Mouse (Mus musculus): Measurements from ENCODE around the gene Dcaf5. TPM values are rescaled to one million over a fixed set of nuclear protein-coding genes. Genes with fewer than 3 reads are reported as not detected.

Dcaf5 gene
- polyA plus RNA-seq, 1 experiment from 2014 or later: 21.9 TPM

- Histone ChIP-seq H3K27ac (no peak overlapping the region), H3K4me3 (replicated peaks) (no peak overlapping the region), H3K27me3 (peaks cover 3% of the 10 kb centered on the region; the same call in 1 of the 2 replicates), H3K9ac (no peak overlapping the region), H3K9me3 (no peaks in the 10 kb centered on the region), H3K4me1 (no peaks in the 10 kb centered on the region), H3K36me3 (replicated peaks) (no peaks in the 10 kb centered on the region), H3K4me2 (no peak overlapping the region)
- ATAC-seq (ENCODE audit: low FRiP score): no peak
- 89% methylated on average over 9 of the region's 9 CpGs for WGBS
Measured at GRCm38 (mm10) chr12:80444525-80445109, 8.2 kb upstream of the Dcaf5 start.

DNA sequence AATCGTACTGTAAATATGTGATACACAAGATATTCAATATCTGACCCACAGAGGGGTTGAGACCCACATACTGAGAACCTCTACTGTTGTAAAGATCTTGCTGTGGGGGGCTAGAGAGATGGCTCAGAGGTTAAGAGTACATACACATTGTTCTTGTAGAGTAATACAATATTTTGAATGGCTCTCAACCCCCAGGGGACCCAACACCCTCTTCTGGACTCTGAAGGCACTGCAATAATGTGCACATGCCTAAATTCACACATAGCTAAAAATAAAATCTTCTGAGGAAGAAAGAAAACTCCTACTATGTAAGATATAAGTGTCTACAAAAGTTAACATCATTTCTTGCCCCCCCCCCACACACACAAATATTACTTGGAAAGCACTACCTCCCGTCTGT, 4.6 kb upstream of the Dcaf5 start:
- WGBS: 76% methylated on average over 2 of the region's 2 CpGs
- no peak overlapping the region for H3K4me2 ChIP-seq

GRCm38 (mm10) chr12:80437051-80437675, 762 bp upstream of the Dcaf5 start:
- peak overlapping the region; percentile 75 for H3K4me2 ChIP-seq
- H3K4me1 ChIP-seq: peaks cover 25% of the 10 kb centered on the region
- no peaks in the 10 kb centered on the region for H3K36me3 ChIP-seq (replicated peaks)
- peak overlapping the region; percentile 90 for H3K9ac ChIP-seq
- H3K4me3 ChIP-seq (replicated peaks): peak overlapping the region; percentile 79
- no peaks in the 10 kb centered on the region for H3K27me3 ChIP-seq
- ATAC-seq (ENCODE audit: low FRiP score): no peak
- H3K27ac ChIP-seq: peak overlapping the region; percentile 97
- H3K9me3 ChIP-seq: no peaks in the 10 kb centered on the region
- 23% methylated on average over 4 of the region's 4 CpGs for WGBS

More for the DNA sequence above, 4.6 kb upstream of the Dcaf5 start:
- H3K9me3 ChIP-seq: no peaks in the 10 kb centered on the region
- H3K27ac ChIP-seq: no peak overlapping the region
- no peak for ATAC-seq (ENCODE audit: low FRiP score)
- peaks cover 5% of the 10 kb centered on the region; the same call in 1 of the 2 replicates for H3K4me1 ChIP-seq
- H3K4me3 ChIP-seq (replicated peaks): no peak overlapping the region
- no peak overlapping the region for H3K9ac ChIP-seq
- no peaks in the 10 kb centered on the region for H3K27me3 ChIP-seq
- H3K36me3 ChIP-seq (replicated peaks): no peaks in the 10 kb centered on the region

- 0% methylated on average over 6 of the region's 10 CpGs for WGBS
Measured at GRCm38 (mm10) chr12:80435887-80436286, 514 bp downstream of the Dcaf5 start.

DNA sequence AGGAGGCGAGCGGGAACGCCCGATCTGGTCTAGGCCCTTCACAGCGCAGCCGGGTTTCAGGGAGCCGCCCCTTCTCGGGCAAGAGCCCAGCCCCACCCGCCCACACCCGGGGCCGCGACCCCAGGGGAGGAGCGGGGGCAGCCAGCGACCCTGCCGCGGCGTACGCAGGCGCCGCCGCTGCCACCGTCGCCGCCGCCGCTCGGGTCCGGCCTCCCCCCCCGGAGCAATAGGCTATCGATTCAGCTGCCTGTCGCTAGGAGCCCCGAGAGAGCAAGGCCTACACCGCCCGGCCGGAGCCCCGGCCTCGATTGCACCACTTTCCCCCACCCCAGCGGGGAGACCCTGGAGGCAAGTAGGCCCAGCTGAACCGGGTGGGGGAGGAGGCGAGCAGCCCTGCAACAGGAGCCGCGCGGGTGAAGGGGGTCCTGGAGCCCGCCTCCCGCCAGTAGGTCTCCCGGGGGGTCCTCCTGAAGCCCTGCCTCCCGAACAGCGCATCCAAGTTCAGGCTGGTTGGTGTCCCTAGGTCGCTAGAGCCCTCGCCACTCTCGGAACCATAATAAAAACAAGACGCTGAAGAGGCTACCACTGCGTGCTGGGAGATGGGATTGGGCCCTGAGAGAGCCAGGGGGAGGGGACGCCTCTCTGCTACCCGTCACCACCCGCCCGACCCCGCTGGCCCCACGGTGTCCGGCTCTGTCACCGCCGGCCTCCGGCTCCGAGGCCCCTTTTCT, 1.3 kb downstream of the Dcaf5 start:
- Histone ChIP-seq H3K36me3 (replicated peaks) (no peaks in the 10 kb centered on the region; the same call in 1 of the 2 replicates), H3K9me3 (no peaks in the 10 kb centered on the region), H3K4me1 (peaks cover 25% of the 10 kb centered on the region), H3K27ac (peak overlapping the region; percentile 97), H3K4me3 (replicated peaks) (peak overlapping the region; percentile 79), H3K27me3 (no peaks in the 10 kb centered on the region), H3K9ac (peak overlapping the region; percentile 90), H3K4me2 (peak overlapping the region; percentile 75)
- peak; percentile 74 for ATAC-seq (ENCODE audit: low FRiP score)
- WGBS: under 1% methylated on average over 60 of the region's 64 CpGs

More at GRCm38 (mm10) chr12:80435887-80436286, 514 bp downstream of the Dcaf5 start:
- peak overlapping the region; percentile 90 for H3K9ac ChIP-seq
- H3K9me3 ChIP-seq: no peaks in the 10 kb centered on the region
- peak overlapping the region; percentile 79 for H3K4me3 ChIP-seq (replicated peaks)
- peaks cover 25% of the 10 kb centered on the region for H3K4me1 ChIP-seq
- H3K27ac ChIP-seq: peak overlapping the region; percentile 97
- no peaks in the 10 kb centered on the region for H3K27me3 ChIP-seq
- ATAC-seq (ENCODE audit: low FRiP score): peak; percentile 33
- H3K4me2 ChIP-seq: peak overlapping the region; percentile 75
- H3K36me3 ChIP-seq (replicated peaks): no peaks in the 10 kb centered on the region; the same call in 1 of the 2 replicates

DNA sequence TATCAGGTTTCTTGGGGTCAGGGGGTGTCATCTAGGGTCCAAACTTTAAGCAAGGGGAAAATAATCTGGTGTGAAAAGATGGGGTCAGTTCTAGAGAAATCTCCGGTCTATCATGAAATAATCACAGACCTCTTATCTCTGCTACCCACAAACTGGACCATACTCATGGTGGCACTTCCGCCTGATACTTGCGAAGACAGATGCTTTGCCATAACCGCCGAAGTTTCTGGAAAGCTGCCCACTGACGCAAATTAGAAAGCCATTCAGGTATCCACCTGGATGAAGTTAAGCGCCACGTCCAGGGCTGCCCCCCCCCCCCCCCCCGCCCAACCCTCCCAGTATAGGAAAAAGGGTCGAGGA, 1.8 kb downstream of the Dcaf5 start:
- ATAC-seq (ENCODE audit: low FRiP score): no peak
- H3K9me3 ChIP-seq: no peaks in the 10 kb centered on the region
- no peaks in the 10 kb centered on the region; the same call in 1 of the 2 replicates for H3K36me3 ChIP-seq (replicated peaks)
- peak overlapping the region; percentile 97 for H3K27ac ChIP-seq
- peaks cover 25% of the 10 kb centered on the region for H3K4me1 ChIP-seq
- H3K27me3 ChIP-seq: no peaks in the 10 kb centered on the region
- peak overlapping the region; percentile 79 for H3K4me3 ChIP-seq (replicated peaks)
- WGBS: 11% methylated on average over 9 of the region's 10 CpGs
- peak overlapping the region; percentile 75 for H3K4me2 ChIP-seq
- peak overlapping the region; percentile 90 for H3K9ac ChIP-seq

DNA sequence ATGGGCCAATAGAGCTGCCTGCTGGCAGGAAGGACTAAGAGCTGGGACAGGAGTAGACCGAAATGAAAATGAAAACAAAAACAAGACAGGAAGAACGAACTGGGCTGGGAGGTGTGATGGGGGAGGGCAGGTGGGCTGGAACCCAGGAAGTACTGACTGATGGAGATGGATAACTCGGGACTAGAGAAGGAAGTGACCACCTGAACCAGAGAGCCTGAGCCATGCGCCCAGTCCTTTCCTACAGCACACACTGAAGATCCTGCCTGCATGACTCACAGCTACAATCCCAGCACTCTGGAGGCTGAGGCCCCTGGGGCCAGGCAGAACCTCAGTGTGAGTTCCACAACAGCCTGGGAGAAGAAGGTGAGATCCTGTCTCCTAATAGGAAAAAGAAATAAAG, 3.1 kb downstream of the Dcaf5 start:
- H3K9ac ChIP-seq: no peak overlapping the region
- 88% methylated on average over 4 of the region's 4 CpGs for WGBS
- no peak overlapping the region for H3K4me3 ChIP-seq (replicated peaks)
- H3K9me3 ChIP-seq: no peaks in the 10 kb centered on the region
- peaks cover 25% of the 10 kb centered on the region for H3K4me1 ChIP-seq
- ATAC-seq (ENCODE audit: low FRiP score): no peak
- no peak overlapping the region for H3K4me2 ChIP-seq
- H3K36me3 ChIP-seq (replicated peaks): peaks cover 7% of the 10 kb centered on the region; the same call in 1 of the 2 replicates
- H3K27ac ChIP-seq: no peak overlapping the region
- no peaks in the 10 kb centered on the region for H3K27me3 ChIP-seq

- Histone ChIP-seq H3K4me3 (replicated peaks) (no peak overlapping the region), H3K9me3 (no peaks in the 10 kb centered on the region), H3K36me3 (replicated peaks) (peaks cover 20% of the 10 kb centered on the region), H3K9ac (no peak overlapping the region), H3K27ac (no peak overlapping the region), H3K4me2 (no peak overlapping the region), H3K4me1 (0 out of 2 replicates have a peak, but pooled peaks cover 2% of the 10 kb centered on the region), H3K27me3 (no peaks in the 10 kb centered on the region)
- 94% methylated on average over 3 of the region's 3 CpGs for WGBS
- ATAC-seq (ENCODE audit: low FRiP score): no peak
Measured at GRCm38 (mm10) chr12:80427683-80428082, 8.7 kb downstream of the Dcaf5 start.

- no peak overlapping the region for H3K9ac ChIP-seq
- no peaks in the 10 kb centered on the region for H3K4me1 ChIP-seq
- no peak overlapping the region for H3K4me2 ChIP-seq
- peaks cover 11% of the 10 kb centered on the region; the same call in 1 of the 2 replicates for H3K9me3 ChIP-seq
- 94% methylated on average over 2 of the region's 2 CpGs for WGBS
- H3K27me3 ChIP-seq: no peaks in the 10 kb centered on the region
- H3K4me3 ChIP-seq (replicated peaks): no peak overlapping the region
- no peak overlapping the region for H3K27ac ChIP-seq
- ATAC-seq (ENCODE audit: low FRiP score): no peak
- H3K36me3 ChIP-seq (replicated peaks): peaks cover 38% of the 10 kb centered on the region
Measured at GRCm38 (mm10) chr12:80415100-80415499, 21.3 kb downstream of the Dcaf5 start.

DNA sequence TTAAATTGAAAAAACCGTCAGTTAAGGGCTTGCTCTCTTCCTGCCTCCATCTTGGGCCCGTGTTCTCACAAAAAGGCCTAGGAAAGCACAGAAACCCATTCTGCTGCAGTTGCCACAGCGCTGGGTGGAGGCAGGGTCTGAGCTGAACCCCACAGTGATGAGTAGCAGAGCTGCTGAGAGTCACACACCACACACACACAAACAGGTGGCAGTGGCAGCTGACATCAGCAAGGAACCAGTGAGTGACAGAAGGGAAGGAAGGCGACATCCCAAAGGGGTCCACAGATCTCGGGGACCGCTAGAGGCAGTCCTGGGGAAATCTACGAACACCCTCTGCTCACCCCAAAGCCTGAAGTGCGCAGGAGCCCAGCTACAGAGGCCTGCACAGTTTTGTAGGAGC, 25.5 kb downstream of the Dcaf5 start:
- H3K27me3 ChIP-seq: no peaks in the 10 kb centered on the region
- no peak overlapping the region for H3K4me3 ChIP-seq (replicated peaks)
- H3K9ac ChIP-seq: no peak overlapping the region
- no peak overlapping the region for H3K4me2 ChIP-seq
- no peak for ATAC-seq (ENCODE audit: low FRiP score)
- no peaks in the 10 kb centered on the region for H3K4me1 ChIP-seq
- peaks cover 32% of the 10 kb centered on the region for H3K36me3 ChIP-seq (replicated peaks)
- H3K9me3 ChIP-seq: peaks cover 8% of the 10 kb centered on the region; the same call in 1 of the 2 replicates
- WGBS: 91% methylated on average over 8 of the region's 8 CpGs
- no peak overlapping the region for H3K27ac ChIP-seq

- ATAC-seq (ENCODE audit: low FRiP score): no peak
Measured at GRCm38 (mm10) chr12:80407824-80408223, 28.6 kb downstream of the Dcaf5 start.

GRCm38 (mm10) chr12:80406650-80407049, 29.8 kb downstream of the Dcaf5 start:
- Histone ChIP-seq H3K36me3 (replicated peaks) (peaks cover 34% of the 10 kb centered on the region), H3K4me3 (replicated peaks) (no peak overlapping the region), H3K9ac (no peak overlapping the region), H3K4me2 (no peak overlapping the region), H3K4me1 (no peaks in the 10 kb centered on the region), H3K9me3 (no peaks in the 10 kb centered on the region), H3K27ac (no peak overlapping the region), H3K27me3 (no peaks in the 10 kb centered on the region)
- WGBS: 43% methylated on average over 3 of the region's 3 CpGs
- no peak for ATAC-seq (ENCODE audit: low FRiP score)

More at GRCm38 (mm10) chr12:80407824-80408223, 28.6 kb downstream of the Dcaf5 start:
- WGBS: 53% methylated on average over 3 of the region's 3 CpGs
- Histone ChIP-seq H3K4me2 (no peak overlapping the region), H3K27me3 (no peaks in the 10 kb centered on the region), H3K4me3 (replicated peaks) (no peak overlapping the region), H3K4me1 (no peaks in the 10 kb centered on the region), H3K9me3 (no peaks in the 10 kb centered on the region), H3K27ac (no peak overlapping the region), H3K9ac (no peak overlapping the region), H3K36me3 (replicated peaks) (peaks cover 27% of the 10 kb centered on the region)
